Mouse (Mus musculus): ENCODE measurements around the gene Obp2b. TPM values are rescaled to one million over a fixed set of nuclear protein-coding genes. Genes with fewer than 3 reads are reported as not detected.

Gene Obp2b
- polyA plus RNA-seq, 1 experiment from 2014 or later: not detected

DNA sequence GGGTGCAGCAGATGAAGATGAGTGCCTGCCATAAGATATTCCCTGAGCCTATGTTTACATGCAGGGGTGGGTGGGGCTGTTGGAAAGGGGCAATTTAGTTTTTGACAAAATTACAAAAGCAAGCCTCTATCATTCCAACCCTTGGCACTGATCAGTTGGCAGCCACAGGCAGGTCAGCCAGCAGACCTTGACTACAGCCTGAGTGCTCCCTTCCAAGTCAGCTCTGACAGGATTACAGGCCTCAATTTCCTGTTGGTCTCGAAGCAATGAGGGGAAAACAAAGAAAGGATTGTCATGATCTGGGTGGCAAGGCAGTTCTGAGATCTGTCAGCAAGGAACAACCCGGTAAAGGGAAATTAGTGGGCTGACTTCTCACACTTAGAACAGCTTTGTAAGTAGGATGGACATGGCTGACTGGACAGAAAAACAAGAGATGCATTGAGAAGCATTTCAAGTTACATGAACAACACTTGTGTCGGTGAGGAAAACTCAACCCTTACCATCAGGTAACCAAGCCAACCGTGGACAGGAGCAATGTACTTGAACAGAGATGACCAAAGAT is 21.3 kb downstream of the Obp2b start:
- no peak for ATAC-seq (ENCODE audit: insufficient number of reproducible peaks, low FRiP score, low TSS enrichment, low read depth)
- 56% methylated on average over 4 of the region's 4 CpGs for WGBS
- Histone ChIP-seq H3K4me3 (ENCODE audit: low read depth, low read length) (no peak overlapping the region), H3K36me3 (ENCODE audit: control insufficient read depth, insufficient read depth, low read length) (no peaks in the 10 kb centered on the region), H3K9ac (ENCODE audit: low read length) (no peak overlapping the region), H3K4me1 (ENCODE audit: control insufficient read depth, insufficient read depth, low read length) (no peaks in the 10 kb centered on the region), H3K4me2 (ENCODE audit: low read depth, severe bottlenecking) (no peak overlapping the region), H3K9me3 (ENCODE audit: control insufficient read depth, low read length) (no peaks in the 10 kb centered on the region), H3K27ac (replicated peaks; ENCODE audit: low read depth, low read length) (no peak overlapping the region), H3K27me3 (ENCODE audit: control insufficient read depth, insufficient read depth, low read length) (no peaks in the 10 kb centered on the region)
- DNase-seq (ENCODE audit: low spot score): no peak

DNA sequence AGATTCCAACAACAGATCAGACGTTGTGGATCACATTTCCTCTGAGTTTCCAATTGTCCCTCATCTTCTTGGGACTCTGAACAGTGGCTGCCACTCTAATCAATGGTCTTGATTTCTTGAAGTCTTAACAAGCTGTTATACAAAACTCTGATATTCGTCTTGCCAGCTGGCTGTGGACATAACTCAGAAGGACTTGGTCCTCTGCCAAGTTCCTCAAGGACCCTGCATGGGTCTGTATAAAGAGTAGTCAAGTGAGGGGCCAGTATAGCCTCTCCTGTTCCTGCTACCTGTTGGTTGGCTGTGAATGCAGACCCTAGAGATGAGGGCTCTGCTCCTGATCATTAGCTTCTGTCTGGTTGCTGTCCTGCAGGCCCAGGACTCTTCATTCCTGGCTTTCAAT is 28.5 kb downstream of the Obp2b start, which contains the start of gene Lcn3:
Lcn3 (plus strand) TSS at position 301 of the 400 bp plus-strand sequence.
- Histone ChIP-seq H3K36me3 (ENCODE audit: control insufficient read depth, insufficient read depth, low read length) (no peaks in the 10 kb centered on the region), H3K9ac (ENCODE audit: low read length) (no peak within 1 kb of the TSS), H3K4me3 (ENCODE audit: low read depth, low read length) (no peak within 1 kb of the TSS), H3K27ac (replicated peaks; ENCODE audit: low read depth, low read length) (no peak within 1 kb of the TSS), H3K27me3 (ENCODE audit: control insufficient read depth, insufficient read depth, low read length) (no peaks in the 10 kb centered on the region), H3K9me3 (ENCODE audit: control insufficient read depth, low read length) (no peaks in the 10 kb centered on the region), H3K4me2 (ENCODE audit: low read depth, severe bottlenecking) (no peak within 1 kb of the TSS), H3K4me1 (ENCODE audit: control insufficient read depth, insufficient read depth, low read length) (no peaks in the 10 kb centered on the region)
- DNase-seq (ENCODE audit: low spot score): no peak
- ATAC-seq (ENCODE audit: insufficient number of reproducible peaks, low FRiP score, low TSS enrichment, low read depth): no peak
- 42% methylated on average over 2 of the region's 2 CpGs for WGBS

DNA sequence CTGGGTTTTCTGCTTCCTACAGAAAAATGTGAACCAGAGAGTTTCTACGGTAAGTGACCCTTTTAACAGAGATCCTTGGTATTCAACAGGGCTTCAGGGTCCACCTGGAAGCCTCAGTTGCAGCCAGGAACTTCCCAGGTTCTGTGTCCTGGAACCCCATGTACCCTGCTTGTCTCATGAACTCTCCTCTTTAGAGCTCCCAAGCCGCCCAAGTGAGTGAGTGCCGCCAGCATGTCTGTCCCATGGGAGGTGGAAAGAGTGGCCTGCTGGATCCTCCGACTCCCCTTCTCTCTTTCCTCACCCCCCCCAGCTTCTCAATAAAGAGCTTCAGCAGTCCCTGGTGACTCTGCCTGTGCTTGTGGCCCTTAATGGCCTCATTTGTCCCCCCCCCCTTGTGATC is 31.0 kb downstream of the Obp2b start:
- no peaks in the 10 kb centered on the region for H3K36me3 ChIP-seq (ENCODE audit: control insufficient read depth, insufficient read depth, low read length)
- DNase-seq (ENCODE audit: low spot score) (no peak), ATAC-seq (ENCODE audit: insufficient number of reproducible peaks, low FRiP score, low TSS enrichment, low read depth) (no peak)
- H3K27ac ChIP-seq (replicated peaks; ENCODE audit: low read depth, low read length): no peak overlapping the region
- no peaks in the 10 kb centered on the region for H3K27me3 ChIP-seq (ENCODE audit: control insufficient read depth, insufficient read depth, low read length)
- no peak overlapping the region for H3K4me2 ChIP-seq (ENCODE audit: low read depth, severe bottlenecking)
- no peak overlapping the region for H3K4me3 ChIP-seq (ENCODE audit: low read depth, low read length)
- H3K4me1 ChIP-seq (ENCODE audit: control insufficient read depth, insufficient read depth, low read length): no peaks in the 10 kb centered on the region
- 82% methylated on average over 4 of the region's 4 CpGs for WGBS
- no peak overlapping the region for H3K9ac ChIP-seq (ENCODE audit: low read length)
- H3K9me3 ChIP-seq (ENCODE audit: control insufficient read depth, low read length): no peaks in the 10 kb centered on the region

DNA sequence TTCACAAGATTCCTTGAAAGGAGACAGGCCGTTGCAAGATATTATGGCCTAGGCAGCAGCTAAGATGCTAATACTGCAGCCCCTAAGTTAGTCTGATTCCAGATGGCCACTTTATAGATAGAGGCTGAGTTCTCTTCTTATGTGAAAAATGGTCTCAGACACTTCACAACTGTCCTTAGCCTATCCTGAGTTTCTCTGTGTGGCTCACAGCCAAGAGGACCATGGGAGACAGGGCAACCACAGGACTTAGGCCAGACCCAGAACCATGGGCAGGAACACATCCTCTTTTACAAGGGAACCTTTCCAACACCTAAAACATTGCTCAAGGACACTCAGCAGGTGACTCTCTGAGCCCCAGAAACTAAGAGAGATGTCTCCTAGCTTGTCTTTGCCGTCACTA is 36.7 kb downstream of the Obp2b start:
- DNase-seq (ENCODE audit: low spot score) (no peak), ATAC-seq (ENCODE audit: insufficient number of reproducible peaks, low FRiP score, low TSS enrichment, low read depth) (no peak)
- WGBS: 79% methylated on average over 2 of the region's 2 CpGs
- H3K4me1 ChIP-seq (ENCODE audit: control insufficient read depth, insufficient read depth, low read length): no peaks in the 10 kb centered on the region
- H3K27me3 ChIP-seq (ENCODE audit: control insufficient read depth, insufficient read depth, low read length): no peaks in the 10 kb centered on the region
- H3K36me3 ChIP-seq (ENCODE audit: control insufficient read depth, insufficient read depth, low read length): no peaks in the 10 kb centered on the region
- no peak overlapping the region for H3K4me2 ChIP-seq (ENCODE audit: low read depth, severe bottlenecking)
- H3K4me3 ChIP-seq (ENCODE audit: low read depth, low read length): no peak overlapping the region
- H3K9ac ChIP-seq (ENCODE audit: low read length): no peak overlapping the region
- no peaks in the 10 kb centered on the region for H3K9me3 ChIP-seq (ENCODE audit: control insufficient read depth, low read length)
- no peak overlapping the region for H3K27ac ChIP-seq (replicated peaks; ENCODE audit: low read depth, low read length)

DNA sequence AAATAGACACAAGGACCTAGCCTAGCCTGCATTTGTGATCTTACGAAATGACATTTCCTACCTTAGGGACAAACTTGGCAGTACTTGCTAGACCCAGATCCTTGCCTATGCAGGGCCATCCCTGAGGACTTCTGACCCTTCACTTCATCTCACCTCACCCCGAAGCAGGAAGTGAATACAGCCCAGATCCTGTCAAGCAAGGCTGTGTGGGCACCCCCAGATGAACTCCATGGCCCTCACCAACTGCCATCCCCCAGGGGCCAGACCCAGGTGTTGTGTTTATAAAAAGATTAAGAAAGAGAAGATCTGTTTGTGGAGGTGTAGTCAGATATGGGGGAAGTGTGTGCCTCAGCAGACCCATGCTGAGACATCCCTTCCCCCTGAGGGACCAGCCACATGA is 37.8 kb downstream of the Obp2b start:
- H3K27me3 ChIP-seq (ENCODE audit: control insufficient read depth, insufficient read depth, low read length): no peaks in the 10 kb centered on the region
- DNase-seq (ENCODE audit: low spot score) (no peak), ATAC-seq (ENCODE audit: insufficient number of reproducible peaks, low FRiP score, low TSS enrichment, low read depth) (no peak)
- WGBS: 89% methylated on average over 2 of the region's 2 CpGs
- H3K4me3 ChIP-seq (ENCODE audit: low read depth, low read length): no peak overlapping the region
- H3K36me3 ChIP-seq (ENCODE audit: control insufficient read depth, insufficient read depth, low read length): no peaks in the 10 kb centered on the region
- H3K9me3 ChIP-seq (ENCODE audit: control insufficient read depth, low read length): no peaks in the 10 kb centered on the region
- no peak overlapping the region for H3K4me2 ChIP-seq (ENCODE audit: low read depth, severe bottlenecking)
- H3K9ac ChIP-seq (ENCODE audit: low read length): no peak overlapping the region
- no peaks in the 10 kb centered on the region for H3K4me1 ChIP-seq (ENCODE audit: control insufficient read depth, insufficient read depth, low read length)
- H3K27ac ChIP-seq (replicated peaks; ENCODE audit: low read depth, low read length): no peak overlapping the region

DNA sequence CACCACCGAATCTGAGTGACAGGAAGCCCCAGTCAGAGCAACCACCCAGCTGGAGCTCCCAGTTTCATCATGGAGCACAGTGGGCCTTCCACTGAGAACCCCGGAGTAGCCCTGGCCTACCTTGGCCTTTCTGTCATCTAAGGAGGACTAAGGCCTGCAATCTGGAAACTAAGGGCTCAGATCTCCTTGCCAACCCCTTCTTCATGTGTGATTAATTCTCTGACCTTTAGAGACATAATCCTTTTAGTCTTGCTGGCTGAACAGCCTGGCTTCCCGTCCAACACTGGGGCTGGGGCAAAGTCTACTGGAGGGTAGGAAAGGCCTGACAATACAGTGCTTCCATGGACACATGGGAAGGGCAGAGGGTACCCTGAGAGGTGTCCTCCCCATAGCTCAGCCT is 39.2 kb downstream of the Obp2b start:
- Histone ChIP-seq H3K36me3 (ENCODE audit: control insufficient read depth, insufficient read depth, low read length) (no peaks in the 10 kb centered on the region), H3K4me1 (ENCODE audit: control insufficient read depth, insufficient read depth, low read length) (no peaks in the 10 kb centered on the region), H3K9me3 (ENCODE audit: control insufficient read depth, low read length) (no peaks in the 10 kb centered on the region), H3K27ac (replicated peaks; ENCODE audit: low read depth, low read length) (no peak overlapping the region), H3K4me3 (ENCODE audit: low read depth, low read length) (no peak overlapping the region), H3K9ac (ENCODE audit: low read length) (no peak overlapping the region), H3K27me3 (ENCODE audit: control insufficient read depth, insufficient read depth, low read length) (no peaks in the 10 kb centered on the region), H3K4me2 (ENCODE audit: low read depth, severe bottlenecking) (no peak overlapping the region)
- DNase-seq (ENCODE audit: low spot score): no peak
- 80% methylated on average over 3 of the region's 3 CpGs for WGBS
- ATAC-seq (ENCODE audit: insufficient number of reproducible peaks, low FRiP score, low TSS enrichment, low read depth): no peak

DNA sequence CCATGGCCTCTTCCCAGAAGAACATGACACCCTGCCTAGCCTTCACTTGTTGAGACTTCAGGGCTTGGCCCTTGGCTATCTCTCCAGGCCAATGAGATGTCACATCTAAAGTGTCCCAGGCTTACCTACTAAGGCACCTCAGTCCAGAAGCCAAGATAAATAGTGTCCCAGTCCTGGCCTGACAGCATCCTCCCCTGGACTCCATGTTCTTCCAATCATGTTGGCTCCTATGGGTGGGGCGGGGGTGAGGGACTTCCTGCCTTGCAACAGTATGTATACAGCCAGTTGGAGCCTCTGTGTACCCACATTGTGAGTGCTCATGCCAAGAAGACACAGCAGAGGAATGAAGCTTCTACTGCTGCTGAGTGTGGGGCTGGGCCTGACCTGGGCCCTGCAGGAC is 39.9 kb downstream of the Obp2b start, which contains the start of gene Lcn11:
Lcn11 (plus strand) TSS at position 301 of the 400 bp plus-strand sequence.
- 90% methylated on average over 1 of the region's 1 CpGs for WGBS
- no peak for ATAC-seq (ENCODE audit: insufficient number of reproducible peaks, low FRiP score, low TSS enrichment, low read depth)

DNA sequence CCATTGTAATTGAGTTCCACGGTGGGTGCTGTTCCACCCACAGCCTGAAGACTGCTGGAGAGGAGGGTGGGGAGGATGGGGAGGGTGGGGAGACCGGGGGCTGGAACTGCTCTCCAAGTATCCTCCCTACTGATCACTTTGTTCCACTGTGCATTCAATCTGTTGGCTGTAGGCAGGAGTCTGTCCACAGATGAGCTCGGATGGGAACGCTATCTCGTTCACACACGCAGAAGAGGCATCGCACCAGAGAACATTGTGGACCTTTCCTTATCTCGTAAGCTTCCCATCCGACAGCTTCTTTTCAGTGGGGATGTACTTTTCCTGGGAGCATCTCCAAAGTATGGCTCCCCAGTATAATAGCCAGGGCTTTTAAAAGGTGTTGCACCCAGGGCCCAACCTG is 42.3 kb downstream of the Obp2b start:
- Histone ChIP-seq H3K4me1 (ENCODE audit: control insufficient read depth, insufficient read depth, low read length) (no peaks in the 10 kb centered on the region), H3K27ac (replicated peaks; ENCODE audit: low read depth, low read length) (no peak overlapping the region), H3K27me3 (ENCODE audit: control insufficient read depth, insufficient read depth, low read length) (no peaks in the 10 kb centered on the region), H3K4me3 (ENCODE audit: low read depth, low read length) (no peak overlapping the region), H3K36me3 (ENCODE audit: control insufficient read depth, insufficient read depth, low read length) (no peaks in the 10 kb centered on the region), H3K9ac (ENCODE audit: low read length) (no peak overlapping the region), H3K9me3 (ENCODE audit: control insufficient read depth, low read length) (no peaks in the 10 kb centered on the region), H3K4me2 (ENCODE audit: low read depth, severe bottlenecking) (no peak overlapping the region)
- 93% methylated on average over 9 of the region's 9 CpGs for WGBS
- no peak for DNase-seq (ENCODE audit: low spot score)
- ATAC-seq (ENCODE audit: insufficient number of reproducible peaks, low FRiP score, low TSS enrichment, low read depth): no peak

More for the DNA sequence above, 39.9 kb downstream of the Obp2b start, which contains the start of gene Lcn11:
- H3K4me1 ChIP-seq (ENCODE audit: control insufficient read depth, insufficient read depth, low read length): no peaks in the 10 kb centered on the region
- no peak within 1 kb of the TSS for H3K9ac ChIP-seq (ENCODE audit: low read length)
- H3K36me3 ChIP-seq (ENCODE audit: control insufficient read depth, insufficient read depth, low read length): no peaks in the 10 kb centered on the region
- H3K27ac ChIP-seq (replicated peaks; ENCODE audit: low read depth, low read length): no peak within 1 kb of the TSS
- H3K9me3 ChIP-seq (ENCODE audit: control insufficient read depth, low read length): no peaks in the 10 kb centered on the region
- no peak within 1 kb of the TSS for H3K4me3 ChIP-seq (ENCODE audit: low read depth, low read length)
- DNase-seq (ENCODE audit: low spot score): no peak
- H3K4me2 ChIP-seq (ENCODE audit: low read depth, severe bottlenecking): no peak within 1 kb of the TSS
- H3K27me3 ChIP-seq (ENCODE audit: control insufficient read depth, insufficient read depth, low read length): no peaks in the 10 kb centered on the region

DNA sequence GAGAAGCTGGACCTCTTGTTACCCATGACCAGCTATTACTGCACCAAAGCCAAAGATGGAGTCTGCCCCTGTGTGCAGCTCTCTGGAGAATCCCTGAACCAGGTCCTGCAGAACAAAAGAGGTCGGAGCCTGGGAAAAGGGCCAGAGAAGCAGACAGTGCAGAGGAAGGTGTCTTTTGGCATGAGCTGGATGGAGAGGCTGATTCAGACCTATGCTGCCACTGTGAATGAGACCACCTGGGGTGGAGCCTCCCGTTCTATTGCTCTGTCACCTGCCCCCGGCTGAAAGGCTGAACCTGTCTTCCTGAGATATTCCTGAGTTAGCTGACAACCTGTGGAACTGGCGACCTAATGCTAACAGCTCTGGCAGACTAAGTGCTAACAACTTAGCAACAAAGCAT is 44.1 kb downstream of the Obp2b start:
- WGBS: 45% methylated on average over 4 of the region's 4 CpGs
- no peak overlapping the region for H3K27ac ChIP-seq (replicated peaks; ENCODE audit: low read depth, low read length)
- H3K27me3 ChIP-seq (ENCODE audit: control insufficient read depth, insufficient read depth, low read length): no peaks in the 10 kb centered on the region
- no peaks in the 10 kb centered on the region for H3K4me1 ChIP-seq (ENCODE audit: control insufficient read depth, insufficient read depth, low read length)
- no peak overlapping the region for H3K4me2 ChIP-seq (ENCODE audit: low read depth, severe bottlenecking)
- DNase-seq (ENCODE audit: low spot score) (no peak), ATAC-seq (ENCODE audit: insufficient number of reproducible peaks, low FRiP score, low TSS enrichment, low read depth) (no peak)
- H3K4me3 ChIP-seq (ENCODE audit: low read depth, low read length): no peak overlapping the region
- no peaks in the 10 kb centered on the region for H3K36me3 ChIP-seq (ENCODE audit: control insufficient read depth, insufficient read depth, low read length)
- H3K9ac ChIP-seq (ENCODE audit: low read length): no peak overlapping the region
- H3K9me3 ChIP-seq (ENCODE audit: control insufficient read depth, low read length): no peaks in the 10 kb centered on the region
